Comparison of ENCODE assay signal across 17 mouse cellular contexts in the genomic region with DNA sequence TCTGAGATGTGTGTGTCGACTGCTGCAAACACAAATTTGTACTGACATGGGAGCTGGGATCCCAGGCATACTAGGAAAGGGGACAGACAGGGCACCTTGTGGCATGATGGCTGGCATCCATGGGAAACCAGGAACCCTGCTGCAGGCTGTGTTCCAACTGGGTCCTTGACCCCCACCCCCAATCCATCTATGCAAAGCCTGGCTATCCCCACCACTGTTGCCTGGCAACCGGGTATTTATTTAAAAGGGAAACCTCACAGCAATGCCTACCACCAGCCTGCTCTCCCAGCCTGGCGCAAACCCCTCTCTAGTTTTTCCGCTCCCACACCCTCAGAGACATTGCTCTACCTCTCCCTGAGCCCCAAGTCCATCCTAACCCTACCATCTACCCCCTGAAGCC. TPM values are rescaled to one million over a fixed set of nuclear protein-coding genes. Genes with fewer than 3 reads are reported as not detected.
A peak's percentile ranks its signal among the peaks of the same experiment; 100 is the strongest.
DNase-seq lines count a peak whose midpoint lies in the region; ATAC-seq lines count a peak whose summit lies in the region.
"Had no signal": no experiment of that assay in that cellular context is flagged by ENCODE, and none has a peak within 500 bp of the region (broad histone marks: within the 10 kb centered on the region; RNA-seq: fewer than 3 reads in every experiment).

No protein-coding gene starts in this region.

- 0 out of 2 replicates have a peak, but pooled peaks cover 2% of the 10 kb centered on the region for H3K9me3 ChIP-seq in heart, embryonic 10.5 days
- H3K9me3 ChIP-seq in hindbrain, embryonic 15.5 days: no peaks in the 10 kb centered on the region
- no peaks in the 10 kb centered on the region for H3K9me3 ChIP-seq in midbrain, embryonic 16.5 days (replicated peaks; ENCODE audit: control insufficient read depth, low read length, poor library complexity, severe bottlenecking)
- H3K9me3 ChIP-seq: embryonic facial prominence, embryonic 12.5 days; megakaryocyte, embryonic 14.5 days had no signal

- 66% methylated on average over 4 of the region's 4 CpGs for WGBS in heart, embryonic 10.5 days
- WGBS in hindbrain, embryonic 15.5 days: 51% methylated on average over 4 of the region's 4 CpGs
- 38% methylated on average over 4 of the region's 4 CpGs for WGBS in midbrain, embryonic 16.5 days

- peaks cover 84% of the 10 kb centered on the region for H3K4me1 ChIP-seq in heart, embryonic 10.5 days
- peaks cover 74% of the 10 kb centered on the region for H3K4me1 ChIP-seq in hindbrain, embryonic 15.5 days (replicated peaks)
- peaks cover 68% of the 10 kb centered on the region for H3K4me1 ChIP-seq in midbrain, embryonic 16.5 days (ENCODE audit: control insufficient read depth, insufficient read depth, low read length)

- ATAC-seq in hindbrain, embryonic 15.5 days (ENCODE audit: low FRiP score, low read depth): no peak
- no peak for ATAC-seq in midbrain, embryonic 16.5 days
- ATAC-seq in megakaryocyte, adult 5-6 weeks (ENCODE audit: poor library complexity, severe bottlenecking): no peak
- ATAC-seq: liver, postnatal 0 days had no signal

- H3K4me2 ChIP-seq in hindbrain, embryonic 15.5 days: peak overlapping the region; percentile 3; the same call in 1 of the 2 replicates
- H3K4me2 ChIP-seq in midbrain, embryonic 16.5 days (ENCODE audit: low read length): peak overlapping the region; percentile 5; the same call in 1 of the 2 replicates
- H3K4me2 ChIP-seq: embryonic facial prominence, embryonic 12.5 days had no signal

- DNase-seq in heart, embryonic 10.5 days (ENCODE audit: low spot score): no peak
- DNase-seq in heart, postnatal 36 days: no peak
- DNase-seq in right cerebral cortex, postnatal 10 days (ENCODE audit: low spot score in 2 of 2): peak; percentile 72 to 79
- no peak for DNase-seq in right cerebral cortex, postnatal 36 days (ENCODE audit: low spot score in 2 of 2)
- DNase-seq in layer of hippocampus, postnatal 10 days (ENCODE audit: low spot score in 2 of 2): no peak
- DNase-seq: cerebellum, adult 9-10 months; kidney, postnatal 10 days; liver, postnatal 0 days; thymus, postnatal 25 days had no signal

- H3K4me3 ChIP-seq in heart, embryonic 10.5 days: no peak overlapping the region
- no peak overlapping the region for H3K4me3 ChIP-seq in hindbrain, embryonic 15.5 days
- no peak overlapping the region for H3K4me3 ChIP-seq in midbrain, embryonic 16.5 days (ENCODE audit: low read depth, low read length)
- H3K4me3 ChIP-seq: embryonic facial prominence, embryonic 12.5 days; megakaryocyte, embryonic 14.5 days had no signal

- peak overlapping the region; percentile 88 for H3K27ac ChIP-seq in heart, embryonic 10.5 days
- peak overlapping the region; percentile 17; the same call in 1 of the 2 replicates for H3K27ac ChIP-seq in hindbrain, embryonic 15.5 days (replicated peaks)
- peak overlapping the region; percentile 67 for H3K27ac ChIP-seq in midbrain, embryonic 16.5 days (ENCODE audit: low read length)
- H3K27ac ChIP-seq: embryonic facial prominence, embryonic 12.5 days had no signal

- H3K36me3 ChIP-seq in heart, embryonic 10.5 days: peaks cover 13% of the 10 kb centered on the region; the same call in 1 of the 2 replicates
- H3K36me3 ChIP-seq in hindbrain, embryonic 15.5 days: no peaks in the 10 kb centered on the region
- no peaks in the 10 kb centered on the region for H3K36me3 ChIP-seq in midbrain, embryonic 16.5 days (ENCODE audit: control insufficient read depth, insufficient read depth, low read length)
- H3K36me3 ChIP-seq: embryonic facial prominence, embryonic 12.5 days had no signal

- intact Hi-C loops in heart, postnatal 36 days (cut with DNase I): no loop called here

- peaks cover 4% of the 10 kb centered on the region; the same call in 1 of the 2 replicates for H3K27me3 ChIP-seq in heart, embryonic 10.5 days (ENCODE audit: insufficient read depth, poor library complexity, severe bottlenecking)
- no peaks in the 10 kb centered on the region for H3K27me3 ChIP-seq in hindbrain, embryonic 15.5 days
- no peaks in the 10 kb centered on the region for H3K27me3 ChIP-seq in midbrain, embryonic 16.5 days (ENCODE audit: control insufficient read depth, insufficient read depth, low read depth, low read length)
- H3K27me3 ChIP-seq: embryonic facial prominence, embryonic 12.5 days had no signal

- 0 out of 2 replicates have a peak overlapping the region, but pooled peaks have one; percentile 14 for H3K9ac ChIP-seq in hindbrain, embryonic 15.5 days
- H3K9ac ChIP-seq in midbrain, embryonic 16.5 days (ENCODE audit: low read depth, low read length): peak overlapping the region; percentile 35
- H3K9ac ChIP-seq: embryonic facial prominence, embryonic 12.5 days; liver, postnatal 0 days had no signal

RNA-seq across cellular contexts. Expression of a gene that starts 26.2 kb away (rescaled TPM):
- polyA plus RNA-seq in heart, embryonic 10.5 days (2016; fragmentation: Nextera tagmentation; extraction: Ambion mirVana): 11.1 and 11.8 TPM in 2 replicates
- total RNA-seq in heart, postnatal 36 days (2021): 1 to 10 TPM; 5.4 to 6.5 TPM
- polyA plus RNA-seq in hindbrain, embryonic 15.5 days (2015; fragmentation: Nextera tagmentation; extraction: Ambion mirVana): 10.0 and 10.6 TPM in 2 replicates
- polyA plus RNA-seq in midbrain, embryonic 16.5 days (2015; fragmentation: Nextera tagmentation; extraction: Ambion mirVana): 10.0 and 11.5 TPM in 2 replicates
- total RNA-seq in layer of hippocampus, postnatal 10 days (2021): 100 to 1,000 TPM in 1 of 2 experiments, 10 to 100 TPM in 1; 91.4 to 104 TPM
- total RNA-seq in megakaryocyte, adult 5-6 weeks (2015): 0.05 TPM in 1 of 2 replicates, not detected in the other
- not detected in 2 replicates for total RNA-seq in megakaryocyte, adult 5-6 weeks (2017)
- polyA plus RNA-seq: C2C12 had no signal

RNA-seq across cellular contexts. Expression of a gene that starts 38.3 kb away (rescaled TPM):
- 0.54 TPM in 1 of 2 replicates, not detected in the other for polyA plus RNA-seq in heart, embryonic 10.5 days (2016; fragmentation: Nextera tagmentation; extraction: Ambion mirVana)
- under 1 TPM in 1 of 2 experiments, not detected in 1; 0.30 TPM for total RNA-seq in heart, postnatal 36 days (2021)
- polyA plus RNA-seq in hindbrain, embryonic 15.5 days (2015; fragmentation: Nextera tagmentation; extraction: Ambion mirVana): 0.64 and 0.79 TPM in 2 replicates
- 0.29 and 0.88 TPM in 2 replicates for polyA plus RNA-seq in midbrain, embryonic 16.5 days (2015; fragmentation: Nextera tagmentation; extraction: Ambion mirVana)
- not detected for total RNA-seq in layer of hippocampus, postnatal 10 days (2021)
- not detected in 2 replicates for total RNA-seq in megakaryocyte, adult 5-6 weeks (2015)
- not detected in 2 replicates for total RNA-seq in megakaryocyte, adult 5-6 weeks (2017)
- total RNA-seq: hematopoietic stem cell, adult 5-6 weeks; neutrophil, adult 5-6 weeks had no signal
- polyA plus RNA-seq: C2C12; liver, postnatal 0 days had no signal

RNA-seq across cellular contexts. Expression of a gene that starts 41.2 kb away (rescaled TPM):
- polyA plus RNA-seq in heart, embryonic 10.5 days (2016; fragmentation: Nextera tagmentation; extraction: Ambion mirVana): not detected in 2 replicates
- total RNA-seq in heart, postnatal 36 days (2021): 1 to 10 TPM; 1.8 to 2.2 TPM
- 0.14 and 0.23 TPM in 2 replicates for polyA plus RNA-seq in hindbrain, embryonic 15.5 days (2015; fragmentation: Nextera tagmentation; extraction: Ambion mirVana)
- polyA plus RNA-seq in midbrain, embryonic 16.5 days (2015; fragmentation: Nextera tagmentation; extraction: Ambion mirVana): 0.23 TPM in 1 of 2 replicates, not detected in the other
- 1 to 10 TPM in 1 of 2 experiments, under 1 TPM in 1; 0.42 to 1.0 TPM for total RNA-seq in layer of hippocampus, postnatal 10 days (2021)
- total RNA-seq in megakaryocyte, adult 5-6 weeks (2015): not detected in 2 replicates
- not detected in 2 replicates for total RNA-seq in megakaryocyte, adult 5-6 weeks (2017)
- total RNA-seq: hematopoietic stem cell, adult 5-6 weeks; neutrophil, adult 5-6 weeks had no signal
- polyA plus RNA-seq: C2C12; embryonic facial prominence, embryonic 12.5 days had no signal

RNA-seq across cellular contexts. Expression of a gene that starts 47.1 kb away (rescaled TPM):
- 0.55 and 0.84 TPM in 2 replicates for polyA plus RNA-seq in heart, embryonic 10.5 days (2016; fragmentation: Nextera tagmentation; extraction: Ambion mirVana)
- under 1 TPM in 1 of 2 experiments, not detected in 1; 0.47 TPM for total RNA-seq in heart, postnatal 36 days (2021)
- polyA plus RNA-seq in hindbrain, embryonic 15.5 days (2015; fragmentation: Nextera tagmentation; extraction: Ambion mirVana): 1.1 and 1.3 TPM in 2 replicates
- polyA plus RNA-seq in midbrain, embryonic 16.5 days (2015; fragmentation: Nextera tagmentation; extraction: Ambion mirVana): 1.5 TPM in 2 replicates
- 1 to 10 TPM; 1.3 to 3.1 TPM for total RNA-seq in layer of hippocampus, postnatal 10 days (2021)
- total RNA-seq in megakaryocyte, adult 5-6 weeks (2015): not detected in 2 replicates
- not detected in 2 replicates for total RNA-seq in megakaryocyte, adult 5-6 weeks (2017)
- total RNA-seq: hematopoietic stem cell, adult 5-6 weeks; neutrophil, adult 5-6 weeks had no signal
- polyA plus RNA-seq: C2C12 had no signal

Comparison
In these comparisons a context has a peak if more than half of its experiments do, and no peak if none do; other contexts are left out.
1. DNase-seq: peak in right cerebral cortex, postnatal 10 days (2 of 2); none in heart, embryonic 10.5 days (single experiment), heart, postnatal 36 days (0 of 2), right cerebral cortex, postnatal 36 days (0 of 2) and layer of hippocampus, postnatal 10 days (0 of 2).
2. H3K27ac ChIP-seq: peak in every context shown above with its lines; median percentile 88 in heart, embryonic 10.5 days; 67 in midbrain, embryonic 16.5 days; 17 in hindbrain, embryonic 15.5 days.
3. RNA of a gene that starts 26.2 kb away (total RNA-seq): 91.4 to 104 TPM in layer of hippocampus, postnatal 10 days; 5.4 to 6.5 TPM in heart, postnatal 36 days and 0.05 TPM in megakaryocyte, adult 5-6 weeks; every median in the first group is over 10 times any median in the second.